19 mouse cellular contexts compared by ENCODE assay signal in the genomic region with DNA sequence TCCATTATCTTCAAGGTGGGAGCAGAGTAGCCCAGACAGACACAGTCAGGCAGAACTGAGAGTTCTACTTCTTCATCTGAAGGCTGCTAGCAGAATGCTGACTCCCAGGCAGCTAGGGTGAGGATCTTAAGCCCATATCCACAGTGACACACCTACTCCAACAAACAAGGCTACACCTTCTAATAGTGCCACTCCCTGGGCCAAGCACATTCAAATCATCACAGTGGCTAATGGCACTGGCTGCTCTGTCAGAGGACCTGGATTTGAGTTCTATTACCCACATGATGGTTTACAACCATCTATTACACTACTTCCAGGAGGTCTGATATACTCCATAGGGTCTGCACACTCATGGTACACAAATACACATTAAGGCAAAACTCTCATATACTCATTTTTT. TPM values are rescaled to one million over a fixed set of nuclear protein-coding genes. Genes with fewer than 3 reads are reported as not detected.
DNase-seq lines count a peak whose midpoint lies in the region; ATAC-seq lines count a peak whose summit lies in the region.
"Had no signal": no experiment of that assay in that cellular context is flagged by ENCODE, and none has a peak within 500 bp of the region (broad histone marks: within the 10 kb centered on the region; RNA-seq: fewer than 3 reads in every experiment).

No protein-coding gene starts in this region.

- no peak overlapping the region for H3K9ac ChIP-seq in midbrain, embryonic 11.5 days (ENCODE audit: low read length)
- H3K9ac ChIP-seq in midbrain, embryonic 13.5 days (replicated peaks) = no peak overlapping the region

- no peak for ATAC-seq in midbrain, embryonic 11.5 days (ENCODE audit: low FRiP score)
- no peak for ATAC-seq in midbrain, embryonic 13.5 days
- ATAC-seq: activated CD4-positive, CD25-positive, alpha-beta regulatory T cell, adult 4 months; CD4-positive, CD25-positive, alpha-beta regulatory T cell, adult 4 months; Patski had no signal

- peaks cover 5% of the 10 kb centered on the region; the same call in 1 of the 2 replicates for H3K9me3 ChIP-seq in heart, embryonic 10.5 days
- no peaks in the 10 kb centered on the region for H3K9me3 ChIP-seq in midbrain, embryonic 11.5 days (ENCODE audit: control insufficient read depth, low read length)
- H3K9me3 ChIP-seq in midbrain, embryonic 13.5 days = peaks cover 6% of the 10 kb centered on the region; the same call in 1 of the 2 replicates
- H3K9me3 ChIP-seq: G1E had no signal

- H3K4me1 ChIP-seq in heart, embryonic 10.5 days = no peaks in the 10 kb centered on the region
- no peaks in the 10 kb centered on the region for H3K4me1 ChIP-seq in midbrain, embryonic 11.5 days (ENCODE audit: control insufficient read depth, insufficient read depth, low read length)
- 0 out of 2 replicates have a peak, but pooled peaks cover 7% of the 10 kb centered on the region for H3K4me1 ChIP-seq in midbrain, embryonic 13.5 days (replicated peaks)

- no peak overlapping the region for H3K4me3 ChIP-seq in heart, embryonic 10.5 days
- H3K4me3 ChIP-seq in midbrain, embryonic 11.5 days (ENCODE audit: low read depth, low read length) = no peak overlapping the region
- H3K4me3 ChIP-seq in midbrain, embryonic 13.5 days (replicated peaks) = no peak overlapping the region

- H3K4me2 ChIP-seq in midbrain, embryonic 11.5 days = no peak overlapping the region
- H3K4me2 ChIP-seq in midbrain, embryonic 13.5 days (replicated peaks) = no peak overlapping the region

- intact Hi-C loops in heart, postnatal 25 days (cut with DNase I) = no loop called here

- no peak overlapping the region for H3K27ac ChIP-seq in heart, embryonic 10.5 days
- no peak overlapping the region for H3K27ac ChIP-seq in midbrain, embryonic 11.5 days (ENCODE audit: low read depth, low read length)
- H3K27ac ChIP-seq in midbrain, embryonic 13.5 days = no peak overlapping the region

- peak; percentile 57 for DNase-seq in heart, embryonic 10.5 days (ENCODE audit: low spot score)
- no peak for DNase-seq in heart, postnatal 25 days (ENCODE audit: low spot score)
- peak; percentile 60 for DNase-seq in midbrain, embryonic 11.5 days (ENCODE audit: low spot score, missing footprints)
- DNase-seq: adrenal gland, adult 2 months; adrenal gland, adult 8-10 months; adrenal gland, postnatal 10 days; adrenal gland, postnatal 14 days; adrenal gland, postnatal 25 days; adrenal gland, postnatal 36 days; B cell, adult 2 months; cerebellum, adult 11 months; cerebellum, adult 11-12 months; cerebellum, adult 18-20 months had no signal

- no peaks in the 10 kb centered on the region for H3K36me3 ChIP-seq in heart, embryonic 10.5 days
- H3K36me3 ChIP-seq in midbrain, embryonic 11.5 days (ENCODE audit: control insufficient read depth, insufficient read depth, low read length) = no peaks in the 10 kb centered on the region
- no peaks in the 10 kb centered on the region for H3K36me3 ChIP-seq in midbrain, embryonic 13.5 days
- H3K36me3 ChIP-seq: G1E had no signal

- H3K27me3 ChIP-seq in heart, embryonic 10.5 days (ENCODE audit: insufficient read depth, poor library complexity, severe bottlenecking) = no peaks in the 10 kb centered on the region
- H3K27me3 ChIP-seq in midbrain, embryonic 11.5 days (ENCODE audit: control insufficient read depth, insufficient read depth, low read length) = no peaks in the 10 kb centered on the region
- no peaks in the 10 kb centered on the region for H3K27me3 ChIP-seq in midbrain, embryonic 13.5 days
- H3K27me3 ChIP-seq: CH12.LX, Patski had no signal

RNA-seq across cellular contexts. Expression of gene Ralgps1, which starts 21.7 kb away (rescaled TPM):
- 3.8 and 6.4 TPM in 2 replicates for polyA plus RNA-seq in heart, embryonic 10.5 days (2016; fragmentation: Nextera tagmentation; extraction: Ambion mirVana)
- 1 to 10 TPM; 4.1 to 5.8 TPM for total RNA-seq in heart, postnatal 25 days (2021)
- 13.5 and 13.8 TPM in 2 replicates for polyA plus RNA-seq in midbrain, embryonic 11.5 days (2014; fragmentation: Nextera tagmentation; extraction: Ambion mirVana)
- 36.5 and 37.0 TPM in 2 replicates for polyA plus RNA-seq in midbrain, embryonic 13.5 days (2015; fragmentation: Nextera tagmentation; extraction: Ambion mirVana)

RNA-seq across cellular contexts. Expression of gene Zbtb34, which starts 38.1 kb away (rescaled TPM):
- 5.0 and 5.6 TPM in 2 replicates for polyA plus RNA-seq in heart, embryonic 10.5 days (2016; fragmentation: Nextera tagmentation; extraction: Ambion mirVana)
- total RNA-seq in heart, postnatal 25 days (2021) = 1 to 10 TPM; 8.0 to 8.3 TPM
- 8.0 and 8.3 TPM in 2 replicates for polyA plus RNA-seq in midbrain, embryonic 11.5 days (2014; fragmentation: Nextera tagmentation; extraction: Ambion mirVana)
- polyA plus RNA-seq in midbrain, embryonic 13.5 days (2015; fragmentation: Nextera tagmentation; extraction: Ambion mirVana) = 6.9 and 7.3 TPM in 2 replicates
